Mouse (Mus musculus) midbrain, embryonic 11.5 days (tissue): Measurements from ENCODE around the gene Tmem59l. TPM values are rescaled to one million over a fixed set of nuclear protein-coding genes. Genes with fewer than 3 reads are reported as not detected.

Experiments used
- ATAC-seq: fragments of 200-750 bp; cut with Nextera tagmentation; 2 replicates; pipeline ENCODE4 v1.8.0; 2017; ENCODE audit warnings: moderate TSS enrichment, moderate library complexity; ENCODE audit not compliant: low FRiP score
- DNase-seq: peaks from one replicate; pipeline ENCODE4 v3.0.0; 2015; ENCODE audit warnings: low spot score; ENCODE audit errors: missing footprints
- H3K27ac ChIP-seq: fragments of 300-500 bp; sonication (generic); 2 replicates; pipeline ENCODE4 v1.5.1; 2014; ENCODE audit warnings: low read depth, low read length
- H3K27me3 ChIP-seq: fragments of 300-500 bp; sonication (generic); 2 replicates; pipeline ENCODE4 v1.6.1; 2014; ENCODE audit warnings: mild to moderate bottlenecking, low read length, moderate library complexity, mixed read lengths; ENCODE audit not compliant: control insufficient read depth, insufficient read depth
- H3K36me3 ChIP-seq: fragments of 300-500 bp; sonication (generic); 2 replicates; pipeline ENCODE4 v1.6.1; 2014; ENCODE audit warnings: mild to moderate bottlenecking, low read length, moderate library complexity, mixed read lengths; ENCODE audit not compliant: control insufficient read depth, insufficient read depth
- H3K4me1 ChIP-seq: fragments of 300-500 bp; sonication (generic); 2 replicates; pipeline ENCODE4 v1.6.1; 2014; ENCODE audit warnings: low read length; ENCODE audit not compliant: control insufficient read depth, insufficient read depth
- H3K4me2 ChIP-seq: fragments of 300-500 bp; sonication (generic); 2 replicates; pipeline ENCODE4 v1.6.1; 2014; ENCODE audit warnings: mild to moderate bottlenecking, moderate library complexity
- H3K4me3 ChIP-seq: fragments of 300-500 bp; sonication (generic); 2 replicates; pipeline ENCODE4 v1.5.1; 2014; ENCODE audit warnings: low read depth, low read length
- H3K9ac ChIP-seq: fragments of 300-500 bp; sonication (generic); 2 replicates; pipeline ENCODE4 v1.6.1; 2014; ENCODE audit warnings: low read length
- H3K9me3 ChIP-seq: fragments of 300-500 bp; sonication (generic); 2 replicates; pipeline ENCODE4 v1.6.1; 2016; ENCODE audit warnings: low read length; ENCODE audit not compliant: control insufficient read depth
- WGBS: fragments of 180-500 bp; shearing (Covaris S2); extraction: QIAGEN DNeasy Blood & Tissue Kit; methylation state at CpG from one replicate; pipeline ENCODE4 v1.1.7; 2014; 5-methylcytosine and 5-hydroxymethylcytosine counted together
- polyA plus RNA-seq: library from polyadenylated mRNA; unstranded; fragments of >200 nt; fragmentation: Nextera tagmentation; extraction: Ambion mirVana; gene quantifications from 2 replicates; pipeline ENCODE4 v1.2.1, GENCODE M21; 2014

The Tmem59l gene
- 12.3 TPM in 2 replicates for polyA plus RNA-seq

DNA sequence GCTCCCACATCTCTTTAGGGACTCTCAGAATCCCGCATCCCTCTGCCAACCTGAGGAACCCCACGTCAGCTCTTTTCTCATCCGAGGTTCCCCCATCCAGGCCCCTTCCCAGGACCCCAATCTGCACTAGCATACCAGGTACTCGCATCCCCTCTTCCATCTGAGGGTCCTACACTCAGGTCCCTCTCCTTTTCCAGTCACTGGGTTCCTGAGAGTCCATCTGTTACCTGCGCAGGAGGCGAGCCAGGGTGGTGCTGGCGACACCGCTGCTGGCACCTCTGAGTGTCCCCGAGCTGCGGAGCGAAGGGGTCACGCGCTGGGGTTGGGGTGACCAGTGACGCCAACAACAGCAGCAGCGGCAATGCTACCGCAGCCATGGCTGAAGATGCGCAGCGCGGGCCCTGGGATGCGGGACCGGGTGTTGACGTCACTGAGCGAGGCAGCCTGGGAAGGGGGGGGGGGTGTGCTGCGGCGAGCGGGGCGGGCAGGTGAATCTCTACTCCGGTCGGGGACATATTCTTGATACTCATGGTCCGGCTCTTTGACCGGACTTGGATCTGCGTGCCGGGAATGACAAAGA, at the start of gene Tmem59l:
TSS of gene Tmem59l (minus strand) at position 418 of the 580 bp plus-strand sequence.
- H3K4me2 ChIP-seq: peak within 1 kb of the TSS; percentile 49
- no peaks in the 10 kb centered on the region for H3K9me3 ChIP-seq
- DNase-seq: peak; percentile 91
- ATAC-seq: peak; percentile 41; the same call in 1 of the 2 replicates
- whole genome bisulfite sequencing: 3% methylated on average over 32 of the region's 33 CpGs
- H3K27ac ChIP-seq: no peak within 1 kb of the TSS
- peak within 1 kb of the TSS; percentile 41 for H3K9ac ChIP-seq
- peaks cover 22% of the 10 kb centered on the region for H3K4me1 ChIP-seq
- H3K27me3 ChIP-seq: peaks cover 72% of the 10 kb centered on the region
- no peaks in the 10 kb centered on the region for H3K36me3 ChIP-seq
- peak within 1 kb of the TSS; percentile 27 for H3K4me3 ChIP-seq

DNA sequence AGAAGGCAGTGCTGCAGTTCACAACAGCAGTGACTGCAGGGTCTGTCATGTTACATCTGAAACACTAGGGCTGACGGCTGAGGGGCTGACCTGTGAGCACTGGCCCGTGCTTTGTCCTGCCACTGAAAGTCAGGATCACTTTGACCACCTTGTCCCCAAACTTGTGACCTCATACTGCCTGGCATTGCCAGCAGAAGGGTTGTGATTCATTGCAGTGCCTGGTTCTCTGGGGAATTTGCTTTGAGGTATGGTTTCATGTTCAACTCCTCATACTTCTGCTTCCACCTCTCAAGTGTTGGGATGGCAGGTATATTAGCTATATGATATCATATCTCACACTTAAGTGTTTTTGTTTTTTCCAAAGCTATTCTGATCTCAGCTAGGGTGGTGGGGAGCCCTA, 48.5 kb upstream of the Tmem59l start:
- Histone ChIP-seq H3K4me2 (no peak overlapping the region), H3K9me3 (no peaks in the 10 kb centered on the region), H3K9ac (no peak overlapping the region), H3K4me3 (no peak overlapping the region), H3K4me1 (peaks cover 14% of the 10 kb centered on the region), H3K27ac (no peak overlapping the region), H3K27me3 (no peaks in the 10 kb centered on the region), H3K36me3 (peaks cover 19% of the 10 kb centered on the region; the same call in 1 of the 2 replicates)
- ATAC-seq (no peak), DNase-seq (no peak)
- 90% methylated on average over 2 of the region's 2 CpGs for WGBS

DNA sequence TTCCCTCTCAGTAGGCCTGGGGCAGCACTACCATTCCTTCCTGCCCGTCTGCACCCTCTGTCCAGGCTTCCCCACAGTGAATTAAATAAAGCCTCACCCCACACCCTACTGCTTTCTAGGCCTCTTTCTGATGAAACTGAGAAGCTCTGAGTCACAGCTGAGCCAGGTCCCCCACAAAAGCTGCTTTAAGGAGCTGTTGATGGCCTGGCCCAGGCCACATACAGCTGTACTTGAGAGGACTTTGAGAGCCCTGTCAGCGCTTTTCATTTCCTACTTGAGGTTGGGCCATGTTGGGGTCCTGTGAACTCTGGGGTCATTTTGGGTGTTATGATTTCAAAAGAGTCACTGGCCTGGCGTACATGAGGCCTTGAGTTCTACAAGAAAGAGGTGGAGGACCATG, 48.1 kb upstream of the Tmem59l start:
- H3K9me3 ChIP-seq: no peaks in the 10 kb centered on the region
- 93% methylated on average over 3 of the region's 3 CpGs for WGBS
- ATAC-seq: no peak
- no peak overlapping the region for H3K4me3 ChIP-seq
- H3K9ac ChIP-seq: no peak overlapping the region
- no peak overlapping the region for H3K27ac ChIP-seq
- peaks cover 9% of the 10 kb centered on the region for H3K4me1 ChIP-seq
- H3K36me3 ChIP-seq: peaks cover 19% of the 10 kb centered on the region; the same call in 1 of the 2 replicates
- no peaks in the 10 kb centered on the region for H3K27me3 ChIP-seq
- no peak overlapping the region for H3K4me2 ChIP-seq
- DNase-seq: no peak

DNA sequence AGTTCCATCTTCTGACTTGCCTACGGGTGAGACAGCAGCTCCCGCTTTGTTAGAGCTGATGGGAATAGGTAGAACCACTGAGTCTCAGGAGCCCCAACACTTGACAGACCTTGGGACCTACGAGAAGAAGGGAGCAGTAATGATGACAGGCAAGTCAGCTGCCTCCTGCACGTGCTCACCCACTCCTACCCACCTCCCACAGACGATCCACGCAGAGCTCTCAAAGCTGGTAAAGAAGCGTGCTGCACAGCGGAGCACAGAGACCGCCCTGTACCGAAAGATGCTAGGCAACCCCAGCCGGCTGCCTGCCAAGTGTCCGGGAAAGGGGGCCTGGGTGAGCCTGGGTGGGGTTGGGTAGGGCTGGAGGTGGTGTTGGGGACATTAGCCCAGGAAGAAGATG, 47.1 kb upstream of the Tmem59l start:
- no peak overlapping the region for H3K27ac ChIP-seq
- peaks cover 6% of the 10 kb centered on the region for H3K4me1 ChIP-seq
- no peaks in the 10 kb centered on the region for H3K27me3 ChIP-seq
- DNase-seq (no peak), ATAC-seq (no peak)
- H3K4me3 ChIP-seq: no peak overlapping the region
- WGBS: 94% methylated on average over 12 of the region's 12 CpGs
- peaks cover 21% of the 10 kb centered on the region; the same call in 1 of the 2 replicates for H3K36me3 ChIP-seq
- no peak overlapping the region for H3K9ac ChIP-seq
- no peaks in the 10 kb centered on the region for H3K9me3 ChIP-seq
- H3K4me2 ChIP-seq: no peak overlapping the region

DNA sequence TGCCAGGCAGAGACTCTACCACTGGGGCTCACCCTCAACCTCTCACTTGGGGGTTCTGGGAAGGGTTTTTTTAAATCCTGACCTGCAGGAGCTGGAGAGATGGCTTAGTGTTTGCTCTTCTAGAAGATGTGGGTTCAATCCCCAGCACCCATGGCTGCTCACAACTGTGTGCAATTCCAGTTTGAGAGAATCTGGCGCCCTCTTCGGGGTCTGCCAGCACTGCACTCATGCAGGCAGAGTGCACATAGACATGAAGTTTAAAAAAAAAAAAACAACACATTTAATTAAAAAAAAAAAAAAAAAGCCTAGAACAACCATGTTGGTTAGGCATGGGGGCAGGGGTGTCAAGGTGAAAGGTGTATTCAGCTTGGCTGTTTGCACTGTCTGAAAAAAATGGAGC, 43.2 kb upstream of the Tmem59l start:
- Histone ChIP-seq H3K27me3 (no peaks in the 10 kb centered on the region), H3K4me2 (no peak overlapping the region), H3K36me3 (peaks cover 17% of the 10 kb centered on the region; the same call in 1 of the 2 replicates), H3K9me3 (no peaks in the 10 kb centered on the region), H3K4me1 (peaks cover 13% of the 10 kb centered on the region), H3K9ac (no peak overlapping the region), H3K27ac (no peak overlapping the region), H3K4me3 (no peak overlapping the region)
- no peak for DNase-seq
- 98% methylated on average over 2 of the region's 2 CpGs for WGBS
- no peak for ATAC-seq

DNA sequence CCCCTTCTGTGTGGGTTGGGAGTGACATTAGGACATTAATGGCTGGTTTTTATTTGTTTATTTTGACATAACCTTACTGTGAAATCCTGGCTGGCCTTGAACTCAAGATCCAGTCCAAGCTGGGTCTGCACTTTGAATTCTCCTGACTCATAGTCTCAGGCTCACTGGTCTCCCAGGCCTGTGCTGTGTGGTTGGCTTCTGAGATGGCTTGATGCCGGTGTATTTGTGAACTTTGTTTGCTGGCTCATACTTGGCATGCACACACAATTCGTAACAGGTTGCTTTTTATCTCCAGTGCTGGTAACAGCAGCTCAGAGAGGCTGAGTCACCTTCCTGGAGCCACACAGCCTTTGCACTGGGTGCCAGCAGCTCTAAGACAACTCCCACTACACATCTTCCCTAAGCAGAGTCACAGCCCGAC, 42.6 kb upstream of the Tmem59l start:
- Histone ChIP-seq H3K4me1 (peaks cover 13% of the 10 kb centered on the region), H3K4me2 (no peak overlapping the region), H3K9me3 (no peaks in the 10 kb centered on the region), H3K9ac (no peak overlapping the region), H3K27ac (no peak overlapping the region), H3K27me3 (no peaks in the 10 kb centered on the region), H3K36me3 (peaks cover 15% of the 10 kb centered on the region; the same call in 1 of the 2 replicates), H3K4me3 (no peak overlapping the region)
- DNase-seq: no peak
- WGBS: 97% methylated on average over 3 of the region's 3 CpGs
- ATAC-seq: no peak

DNA sequence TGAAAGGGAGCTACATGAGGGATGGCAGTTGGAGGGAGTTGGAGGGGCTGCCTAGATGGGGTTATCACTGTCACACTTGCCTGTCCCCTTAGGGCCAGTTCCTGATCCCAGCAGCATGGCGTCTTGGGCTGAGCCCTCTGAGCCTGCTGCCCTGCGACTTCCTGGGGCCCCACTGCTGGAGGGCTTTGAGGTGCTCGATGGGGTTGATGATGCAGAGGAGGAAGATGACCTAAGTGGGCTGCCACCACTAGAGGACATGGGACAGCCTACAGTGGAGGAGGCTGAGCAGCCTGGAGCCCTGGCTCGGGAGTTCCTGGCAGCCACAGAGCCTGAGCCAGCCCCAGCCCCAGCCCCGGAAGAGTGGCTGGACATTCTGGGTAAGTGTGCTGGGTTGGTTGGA, 42.1 kb upstream of the Tmem59l start:
- ATAC-seq: no peak
- Histone ChIP-seq H3K4me3 (no peak overlapping the region), H3K9ac (no peak overlapping the region), H3K36me3 (peaks cover 13% of the 10 kb centered on the region; the same call in 1 of the 2 replicates), H3K27me3 (no peaks in the 10 kb centered on the region), H3K4me2 (no peak overlapping the region), H3K27ac (no peak overlapping the region), H3K4me1 (peaks cover 13% of the 10 kb centered on the region), H3K9me3 (no peaks in the 10 kb centered on the region)
- 82% methylated on average over 5 of the region's 5 CpGs for WGBS
- no peak for DNase-seq

DNA sequence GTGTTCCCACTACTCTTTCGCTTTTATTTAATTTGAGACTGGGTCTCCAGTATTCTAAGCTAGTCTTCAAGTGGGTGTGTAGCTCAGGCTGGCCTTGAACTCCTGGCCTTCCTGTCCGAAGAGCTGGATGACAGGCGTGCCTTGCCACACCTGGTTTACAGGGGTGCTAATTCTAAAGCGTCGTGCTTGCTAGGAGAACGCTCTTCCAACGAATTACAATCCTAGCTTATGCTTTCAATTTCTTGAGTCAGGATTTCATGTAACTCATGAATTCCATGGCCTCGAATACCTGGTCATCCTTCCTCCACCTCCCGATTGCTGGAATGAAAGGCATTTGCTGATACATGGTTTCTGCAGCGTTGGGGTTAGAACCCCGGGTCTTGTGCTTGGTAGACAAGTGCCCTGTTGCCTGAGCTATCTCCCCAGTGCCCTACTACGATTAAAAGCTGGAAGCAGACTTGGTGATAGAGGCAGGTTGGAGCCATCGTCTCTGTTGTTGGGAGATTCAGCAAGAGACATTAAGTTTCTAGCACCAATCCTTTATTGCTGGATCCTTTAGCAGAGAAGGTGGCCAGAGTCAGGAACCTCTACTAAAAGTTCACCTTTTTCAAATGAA, 41.1 kb upstream of the Tmem59l start:
- ATAC-seq (no peak), DNase-seq (peak; percentile 91)
- peaks cover 13% of the 10 kb centered on the region; the same call in 1 of the 2 replicates for H3K36me3 ChIP-seq
- H3K4me1 ChIP-seq: peaks cover 13% of the 10 kb centered on the region
- peak overlapping the region; percentile 96 for H3K9ac ChIP-seq
- H3K4me3 ChIP-seq: peak overlapping the region; percentile 87
- no peak overlapping the region; the same call in 1 of the 2 replicates for H3K27ac ChIP-seq
- WGBS: 38% methylated on average over 13 of the region's 13 CpGs
- H3K4me2 ChIP-seq: peak overlapping the region; percentile 88
- no peaks in the 10 kb centered on the region for H3K9me3 ChIP-seq
- H3K27me3 ChIP-seq: no peaks in the 10 kb centered on the region

DNA sequence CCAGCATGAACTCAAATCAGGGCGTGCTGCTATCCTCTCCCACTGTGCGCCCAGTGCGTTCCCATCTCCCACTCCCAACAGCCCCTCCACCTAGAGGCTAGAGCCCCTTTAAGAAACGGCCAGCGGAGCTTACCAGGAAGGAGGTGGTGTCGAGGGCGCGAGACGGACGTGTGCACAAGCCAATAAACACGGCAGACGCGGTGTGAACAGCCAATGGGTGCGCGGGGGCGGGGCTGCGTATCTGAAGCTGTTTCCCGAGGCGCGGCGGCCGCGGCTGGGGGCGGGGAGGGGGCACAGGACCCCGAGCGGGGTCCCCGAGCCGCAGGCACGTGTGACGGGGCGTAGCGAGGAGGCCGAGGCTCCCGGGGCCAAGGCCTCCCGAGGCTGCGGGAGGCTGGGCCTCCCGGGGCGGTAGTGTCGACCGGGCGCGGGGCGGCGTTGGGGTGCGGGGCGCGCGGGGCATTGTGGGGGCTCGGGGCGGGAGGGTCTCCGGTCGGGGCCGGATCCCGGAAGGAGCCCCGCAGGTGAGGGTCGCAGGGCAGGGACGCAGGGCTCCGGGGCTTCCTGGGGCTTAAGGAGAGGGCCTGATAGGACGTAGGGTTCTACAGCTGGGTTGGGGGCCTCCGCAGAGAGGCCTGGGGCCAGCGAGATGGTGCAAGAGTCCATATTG, 40.5 kb upstream of the Tmem59l start, which contains the start of the genes Fkbp8 and Kxd1:
TSS of gene Fkbp8 (plus strand) at position 213 of the 670 bp plus-strand sequence.
TSS of gene Kxd1 (minus strand) at position 445 of the 670 bp plus-strand sequence.
- peak within 1 kb of the TSS; percentile 88 for H3K4me2 ChIP-seq

More for the DNA sequence above, 40.5 kb upstream of the Tmem59l start, which contains the start of the genes Fkbp8 and Kxd1:
- ATAC-seq: peak; percentile 96
- Histone ChIP-seq H3K9me3 (no peaks in the 10 kb centered on the region), H3K27me3 (no peaks in the 10 kb centered on the region), H3K4me1 (peaks cover 13% of the 10 kb centered on the region), H3K27ac (peak within 1 kb of the TSS; percentile 77), H3K36me3 (peaks cover 11% of the 10 kb centered on the region; the same call in 1 of the 2 replicates), H3K4me3 (peak within 1 kb of the TSS; percentile 87), H3K9ac (peak within 1 kb of the TSS; percentile 96)
- WGBS: under 1% methylated on average over 61 of the region's 61 CpGs
- DNase-seq: peak; percentile 100
